Mouse (Mus musculus) forebrain, embryonic 11.5 days (tissue): Measurements from ENCODE around the gene Rnf123. TPM values are rescaled to one million over a fixed set of nuclear protein-coding genes. Genes with fewer than 3 reads are reported as not detected.

Experiments used
- ATAC-seq: fragments of 200-750 bp; cut with Nextera tagmentation; replicated peaks from 2 replicates; pipeline ENCODE4 v1.8.0; 2017; ENCODE audit warnings: moderate TSS enrichment; ENCODE audit not compliant: low FRiP score
- DNase-seq: peaks from one replicate; pipeline ENCODE4 v3.0.0-alpha.2; 2017; ENCODE audit warnings: low spot score
- H3K27ac ChIP-seq: fragments of 300-500 bp; sonication (generic); 2 replicates; pipeline ENCODE4 v1.5.1; 2014; ENCODE audit warnings: low read depth, low read length
- H3K27me3 ChIP-seq: fragments of 300-500 bp; sonication (generic); 2 replicates; pipeline ENCODE4 v1.6.1; 2014; ENCODE audit warnings: mild to moderate bottlenecking, low read length, mixed read lengths; ENCODE audit not compliant: control insufficient read depth, insufficient read depth
- H3K36me3 ChIP-seq: fragments of 300-500 bp; sonication (generic); 2 replicates; pipeline ENCODE4 v1.6.1; 2014; ENCODE audit warnings: mild to moderate bottlenecking, low read length, moderate library complexity, mixed read lengths; ENCODE audit not compliant: control insufficient read depth, insufficient read depth
- H3K4me1 ChIP-seq: fragments of 300-500 bp; sonication (generic); replicated peaks from 2 replicates; pipeline ENCODE4 v1.6.1; 2014; ENCODE audit warnings: low read length, mixed read lengths; ENCODE audit not compliant: control insufficient read depth, insufficient read depth
- H3K4me2 ChIP-seq: fragments of 300-500 bp; sonication (generic); 2 replicates; pipeline ENCODE4 v1.6.1; 2014; ENCODE audit warnings: low read depth, mild to moderate bottlenecking, low read length, moderate library complexity, mixed read lengths; ENCODE audit not compliant: severe bottlenecking
- H3K4me3 ChIP-seq: fragments of 300-500 bp; sonication (generic); 2 replicates; pipeline ENCODE4 v1.5.1; 2014; ENCODE audit warnings: low read depth, low read length
- H3K9ac ChIP-seq: fragments of 300-500 bp; sonication (generic); 2 replicates; pipeline ENCODE4 v1.6.1; 2014; ENCODE audit warnings: low read length
- H3K9me3 ChIP-seq: fragments of 300-500 bp; sonication (generic); 2 replicates; pipeline ENCODE4 v1.6.1; 2016; ENCODE audit warnings: low read length, mixed read lengths; ENCODE audit not compliant: control insufficient read depth
- WGBS: fragments of 180-500 bp; shearing (Covaris S2); extraction: QIAGEN DNeasy Blood & Tissue Kit; methylation state at CpG from one replicate; pipeline ENCODE4 v1.1.7; 2014; 5-methylcytosine and 5-hydroxymethylcytosine counted together
- polyA plus RNA-seq: library from polyadenylated mRNA; unstranded; fragments of >200 nt; fragmentation: Nextera tagmentation; extraction: Ambion mirVana; gene quantifications from 2 replicates; pipeline ENCODE4 v1.2.1, GENCODE M21; 2014

Rnf123 gene
- polyA plus RNA-seq, result 34.7 and 37.0 TPM in 2 replicates

GRCm38 (mm10) chr9:108082988-108083431 is at the start of gene Rnf123:
Gene Rnf123 (minus strand): TSS chr9:108083346.
- 24% methylated on average over 12 of the region's 12 CpGs for WGBS
- no peak for ATAC-seq
- Histone ChIP-seq H3K36me3 (peaks cover 4% of the 10 kb centered on the region; the same call in 1 of the 2 replicates), H3K4me3 (no peak within 1 kb of the TSS), H3K27me3 (peaks cover 22% of the 10 kb centered on the region), H3K9me3 (no peaks in the 10 kb centered on the region), H3K27ac (no peak within 1 kb of the TSS), H3K4me1 (peaks cover 7% of the 10 kb centered on the region; the same call in 1 of the 2 replicates), H3K4me2 (no peak within 1 kb of the TSS), H3K9ac (no peak within 1 kb of the TSS; the same call in 1 of the 2 replicates)
- DNase-seq, result no peak

- Histone ChIP-seq H3K36me3 (no peaks in the 10 kb centered on the region), H3K4me2 (no peak overlapping the region), H3K9me3 (no peaks in the 10 kb centered on the region), H3K27ac (no peak overlapping the region), H3K4me1 (no peaks in the 10 kb centered on the region), H3K4me3 (no peak overlapping the region), H3K9ac (no peak overlapping the region), H3K27me3 (no peaks in the 10 kb centered on the region)
- 95% methylated on average over 3 of the region's 3 CpGs for WGBS
- no peak for ATAC-seq
- no peak for DNase-seq
These were observed 49.2 kb upstream of the Rnf123 start for GRCm38 (mm10) chr9:108132373-108132772.

- H3K4me2 ChIP-seq, result no peak overlapping the region
- H3K27me3 ChIP-seq, result no peaks in the 10 kb centered on the region
- no peaks in the 10 kb centered on the region for H3K4me1 ChIP-seq
- no peaks in the 10 kb centered on the region for H3K9me3 ChIP-seq
- 91% methylated on average over 5 of the region's 5 CpGs for WGBS
- DNase-seq, result no peak
- no peak for ATAC-seq
- H3K27ac ChIP-seq, result no peak overlapping the region
- H3K9ac ChIP-seq, result no peak overlapping the region
- H3K36me3 ChIP-seq, result no peaks in the 10 kb centered on the region
- H3K4me3 ChIP-seq, result no peak overlapping the region
These were observed 48.4 kb upstream of the Rnf123 start for GRCm38 (mm10) chr9:108131502-108131901.

- Histone ChIP-seq H3K9ac (no peak overlapping the region), H3K4me2 (no peak overlapping the region), H3K36me3 (no peaks in the 10 kb centered on the region), H3K27ac (no peak overlapping the region), H3K27me3 (no peaks in the 10 kb centered on the region), H3K4me3 (no peak overlapping the region), H3K9me3 (no peaks in the 10 kb centered on the region), H3K4me1 (no peaks in the 10 kb centered on the region)
- no peak for ATAC-seq
- 83% methylated on average over 13 of the region's 13 CpGs for WGBS
- DNase-seq, result no peak
These were observed 46.1 kb upstream of the Rnf123 start for GRCm38 (mm10) chr9:108129042-108129948.

- Histone ChIP-seq H3K4me3 (no peak overlapping the region), H3K9ac (no peak overlapping the region), H3K27me3 (no peaks in the 10 kb centered on the region), H3K9me3 (no peaks in the 10 kb centered on the region), H3K36me3 (no peaks in the 10 kb centered on the region), H3K4me2 (no peak overlapping the region), H3K27ac (no peak overlapping the region), H3K4me1 (no peaks in the 10 kb centered on the region)
- ATAC-seq, result no peak
- WGBS, result 87% methylated on average over 11 of the region's 11 CpGs
- DNase-seq, result no peak
These were observed 45.1 kb upstream of the Rnf123 start for GRCm38 (mm10) chr9:108128248-108128647.

- ATAC-seq (no peak), DNase-seq (no peak)
- Histone ChIP-seq H3K4me1 (no peaks in the 10 kb centered on the region), H3K9ac (no peak overlapping the region), H3K9me3 (no peaks in the 10 kb centered on the region), H3K27ac (no peak overlapping the region), H3K36me3 (no peaks in the 10 kb centered on the region), H3K27me3 (no peaks in the 10 kb centered on the region), H3K4me2 (no peak overlapping the region), H3K4me3 (no peak overlapping the region)
- 89% methylated on average over 17 of the region's 17 CpGs for WGBS
These were observed 43.5 kb upstream of the Rnf123 start for GRCm38 (mm10) chr9:108126436-108127180.

GRCm38 (mm10) chr9:108125731-108126130 is 42.6 kb upstream of the Rnf123 start:
- Histone ChIP-seq H3K4me1 (no peaks in the 10 kb centered on the region), H3K36me3 (no peaks in the 10 kb centered on the region), H3K27ac (no peak overlapping the region), H3K4me3 (no peak overlapping the region), H3K9ac (no peak overlapping the region), H3K27me3 (no peaks in the 10 kb centered on the region), H3K4me2 (no peak overlapping the region), H3K9me3 (no peaks in the 10 kb centered on the region)
- WGBS, result 92% methylated on average over 8 of the region's 8 CpGs
- DNase-seq (no peak), ATAC-seq (no peak)

- H3K27ac ChIP-seq, result no peak overlapping the region
- no peak overlapping the region for H3K9ac ChIP-seq
- DNase-seq (no peak), ATAC-seq (no peak)
- no peaks in the 10 kb centered on the region for H3K4me1 ChIP-seq
- 86% methylated on average over 4 of the region's 4 CpGs for WGBS
- no peaks in the 10 kb centered on the region for H3K36me3 ChIP-seq
- H3K4me2 ChIP-seq, result no peak overlapping the region
- H3K4me3 ChIP-seq, result no peak overlapping the region
- no peaks in the 10 kb centered on the region for H3K9me3 ChIP-seq
- H3K27me3 ChIP-seq, result no peaks in the 10 kb centered on the region
These were observed 40.8 kb upstream of the Rnf123 start for GRCm38 (mm10) chr9:108123916-108124315.
